Comparison of ENCODE assay signal across 12 mouse cellular contexts in genomic region chr12:40458977-40459376, GRCm38 (mm10). TPM values are rescaled to one million over a fixed set of nuclear protein-coding genes. Genes with fewer than 3 reads are reported as not detected.
DNase-seq lines count a peak whose midpoint lies in the region; ATAC-seq lines count a peak whose summit lies in the region.
"Had no signal": no experiment of that assay in that cellular context is flagged by ENCODE, and none has a peak within 500 bp of the region (broad histone marks: within the 10 kb centered on the region; RNA-seq: fewer than 3 reads in every experiment).

No protein-coding gene starts in this region.

- no peaks in the 10 kb centered on the region for H3K36me3 ChIP-seq in intestine, embryonic 16.5 days (ENCODE audit: control insufficient read depth, insufficient read depth, low read length)
- no peaks in the 10 kb centered on the region for H3K36me3 ChIP-seq in lung, embryonic 16.5 days (ENCODE audit: control insufficient read depth, insufficient read depth, low read length)
- no peaks in the 10 kb centered on the region for H3K36me3 ChIP-seq in hindbrain, embryonic 10.5 days
- H3K36me3 ChIP-seq: limb, embryonic 10.5 days had no signal

- no peak overlapping the region for H3K9ac ChIP-seq in intestine, embryonic 16.5 days (ENCODE audit: low read depth, low read length)
- no peak overlapping the region for H3K9ac ChIP-seq in lung, embryonic 16.5 days (ENCODE audit: low read length)
- H3K9ac ChIP-seq: hindbrain, embryonic 14.5 days had no signal

- H3K4me3 ChIP-seq in intestine, embryonic 16.5 days (ENCODE audit: low read length), result no peak overlapping the region
- no peak overlapping the region for H3K4me3 ChIP-seq in lung, embryonic 16.5 days (ENCODE audit: low read length)
- no peak overlapping the region for H3K4me3 ChIP-seq in hindbrain, embryonic 10.5 days
- H3K4me3 ChIP-seq: limb, embryonic 10.5 days; megakaryocyte, embryonic 14.5 days had no signal

- peak; percentile 63; the same call in 1 of the 2 replicates for ATAC-seq in intestine, embryonic 16.5 days
- peak; percentile 61 for ATAC-seq in lung, embryonic 16.5 days (ENCODE audit: low read depth)
- ATAC-seq: forebrain, embryonic 16.5 days had no signal

- H3K27me3 ChIP-seq in intestine, embryonic 16.5 days (replicated peaks; ENCODE audit: control insufficient read depth, insufficient read depth, low read length), result no peaks in the 10 kb centered on the region
- no peaks in the 10 kb centered on the region for H3K27me3 ChIP-seq in lung, embryonic 16.5 days (ENCODE audit: control insufficient read depth, insufficient read depth, low read depth, low read length)
- H3K27me3 ChIP-seq in hindbrain, embryonic 10.5 days (ENCODE audit: insufficient read depth, poor library complexity, severe bottlenecking), result no peaks in the 10 kb centered on the region

- no peak overlapping the region for H3K27ac ChIP-seq in intestine, embryonic 16.5 days (ENCODE audit: low read length)
- H3K27ac ChIP-seq in lung, embryonic 16.5 days (ENCODE audit: low read length), result peak overlapping the region; percentile 4; the same call in 1 of the 2 replicates
- no peak overlapping the region for H3K27ac ChIP-seq in hindbrain, embryonic 10.5 days
- H3K27ac ChIP-seq: hindbrain, embryonic 14.5 days; limb, embryonic 10.5 days had no signal

- H3K4me1 ChIP-seq in intestine, embryonic 16.5 days (ENCODE audit: control insufficient read depth, insufficient read depth, low read length), result 0 out of 2 replicates have a peak, but pooled peaks cover 3% of the 10 kb centered on the region
- peaks cover 13% of the 10 kb centered on the region for H3K4me1 ChIP-seq in lung, embryonic 16.5 days (replicated peaks; ENCODE audit: control insufficient read depth, insufficient read depth, low read length)
- peaks cover 29% of the 10 kb centered on the region for H3K4me1 ChIP-seq in hindbrain, embryonic 10.5 days (replicated peaks)
- H3K4me1 ChIP-seq: megakaryocyte, embryonic 14.5 days had no signal

- WGBS in intestine, embryonic 16.5 days, result 51% methylated on average over 3 of the region's 3 CpGs
- 46% methylated on average over 3 of the region's 3 CpGs for WGBS in lung, embryonic 16.5 days
- 70% methylated on average over 3 of the region's 3 CpGs for WGBS in hindbrain, embryonic 10.5 days

- no peaks in the 10 kb centered on the region for H3K9me3 ChIP-seq in intestine, embryonic 16.5 days (ENCODE audit: control insufficient read depth, low read length)
- H3K9me3 ChIP-seq in lung, embryonic 16.5 days (ENCODE audit: control insufficient read depth, low read length), result no peaks in the 10 kb centered on the region
- no peaks in the 10 kb centered on the region for H3K9me3 ChIP-seq in hindbrain, embryonic 10.5 days
- H3K9me3 ChIP-seq: limb, embryonic 10.5 days; megakaryocyte, embryonic 14.5 days had no signal

- H3K4me2 ChIP-seq in intestine, embryonic 16.5 days (ENCODE audit: low read depth, low read length), result no peak overlapping the region
- no peak overlapping the region for H3K4me2 ChIP-seq in lung, embryonic 16.5 days (ENCODE audit: low read depth, low read length)
- H3K4me2 ChIP-seq: hindbrain, embryonic 14.5 days had no signal

- DNase-seq in adrenal gland, adult 8-10 months, result peak; percentile 32
- DNase-seq in adrenal gland, postnatal 25 days, result peak; percentile 17
- no peak for DNase-seq in left cerebral cortex, postnatal 36 days (ENCODE audit: low spot score in 2 of 2)
- DNase-seq in hindbrain, embryonic 10.5 days (ENCODE audit: low spot score), result no peak
- no peak for DNase-seq in embryo, embryonic 11 days
- DNase-seq: spleen, adult 18-20 months had no signal

- intact Hi-C loops in left cerebral cortex, postnatal 36 days (cut with DNase I), result no loop called here

RNA-seq across cellular contexts. Expression of gene Dock4, which starts 13.2 kb away (rescaled TPM):
- total RNA-seq in adrenal gland, adult 8-10 months (2022), result 10 to 100 TPM; 17.5 to 29.9 (median 24.6) TPM
- total RNA-seq in adrenal gland, postnatal 25 days (2021), result 19.7 and 20.7 TPM in 2 replicates
- polyA plus RNA-seq in intestine, embryonic 16.5 days (2015; fragmentation: Nextera tagmentation; extraction: Ambion mirVana), result 3.4 and 4.2 TPM in 2 replicates
- polyA plus RNA-seq in lung, embryonic 16.5 days (2015; fragmentation: Nextera tagmentation; extraction: Ambion mirVana), result 28.4 and 32.9 TPM in 2 replicates
- 10 to 100 TPM; 81.1 to 99.7 TPM for total RNA-seq in left cerebral cortex, postnatal 36 days (2021)
- polyA plus RNA-seq in hindbrain, embryonic 10.5 days (2016; fragmentation: Nextera tagmentation; extraction: Ambion mirVana), result 17.6 and 25.1 TPM in 2 replicates

RNA-seq across cellular contexts. Expression of gene Zfp277, which starts 13.3 kb away (rescaled TPM):
- total RNA-seq in adrenal gland, adult 8-10 months (2022), result 10 to 100 TPM; 17.9 to 20.4 (median 19.4) TPM
- total RNA-seq in adrenal gland, postnatal 25 days (2021), result 15.1 and 23.8 TPM in 2 replicates
- polyA plus RNA-seq in intestine, embryonic 16.5 days (2015; fragmentation: Nextera tagmentation; extraction: Ambion mirVana), result 27.7 and 29.3 TPM in 2 replicates
- polyA plus RNA-seq in lung, embryonic 16.5 days (2015; fragmentation: Nextera tagmentation; extraction: Ambion mirVana), result 42.3 and 42.8 TPM in 2 replicates
- 10 to 100 TPM; 16.6 to 20.1 TPM for total RNA-seq in left cerebral cortex, postnatal 36 days (2021)
- polyA plus RNA-seq in hindbrain, embryonic 10.5 days (2016; fragmentation: Nextera tagmentation; extraction: Ambion mirVana), result 36.0 and 37.8 TPM in 2 replicates

Comparison
In these comparisons a context has a peak if more than half of its experiments do, and no peak if none do; other contexts are left out.
1. DNase-seq: peak in adrenal gland, adult 8-10 months (single experiment) and adrenal gland, postnatal 25 days (single experiment); none in left cerebral cortex, postnatal 36 days (0 of 2), hindbrain, embryonic 10.5 days (single experiment) and embryo, embryonic 11 days (single experiment).